Mouse (Mus musculus) CH12.LX (cell line): ENCODE measurements around the gene 6030468B19Rik. TPM values are rescaled to one million over a fixed set of nuclear protein-coding genes. Genes with fewer than 3 reads are reported as not detected.

Experiments used
- DNase-seq: peaks from one replicate; pipeline ENCODE4 v3.0.0-alpha.2; 2013; ENCODE audit errors: extremely low read depth
- H3K27ac ChIP-seq: 2 replicates; pipeline ENCODE4 v1.5.1; 2012; ENCODE audit warnings: low read depth, mild to moderate bottlenecking, control low read depth, moderate library complexity; ENCODE audit not compliant: insufficient read depth
- H3K27me3 ChIP-seq: replicated peaks from 2 replicates; pipeline ENCODE3; 2012; ENCODE audit warnings: inconsistent platforms
- H3K36me3 ChIP-seq, 2 experiments: replicated peaks in 1 of 2; 2 replicates each; pipeline versions ENCODE3 to v1.6.1; 2012; ENCODE audit warnings: inconsistent platforms in 1 of 2, low read length in 1 of 2, mild to moderate bottlenecking in 1 of 2, mixed read lengths in 1 of 2, moderate library complexity in 1 of 2; ENCODE audit not compliant: control insufficient read depth in 1 of 2, insufficient read depth in 1 of 2
- H3K4me1 ChIP-seq, 2 experiments: 2 replicates each; pipeline ENCODE4 v1.6.1; 2012; ENCODE audit warnings: inconsistent platforms in 1 of 2, moderate library complexity in 1 of 2; ENCODE audit not compliant: insufficient read depth in 2 of 2, control insufficient read depth in 1 of 2
- H3K4me2 ChIP-seq: 2 replicates; pipeline ENCODE4 v1.6.1; 2012; ENCODE audit warnings: low read depth, mild to moderate bottlenecking, control low read depth; ENCODE audit not compliant: poor library complexity, insufficient read depth, severe bottlenecking
- H3K4me3 ChIP-seq, 3 experiments: fragments of 150-350 bp in 1 of 3; sonication (generic) in 1 of 3; replicated peaks in 1 of 3; 2 replicates each; pipeline versions ENCODE3 to v1.5.1; 2011 to 2012; ENCODE audit warnings: low read depth in 2 of 3, low read length in 2 of 3, mild to moderate bottlenecking in 2 of 3, moderate library complexity in 2 of 3, control low read depth in 1 of 3, improper control_type of control experiment in 1 of 3, inconsistent platforms in 1 of 3, mixed read lengths in 1 of 3; ENCODE audit not compliant: poor library complexity in 1 of 3
- H3K79me2 ChIP-seq: replicated peaks from 2 replicates; pipeline ENCODE4 v1.6.1; 2012; ENCODE audit warnings: mild to moderate bottlenecking, moderate library complexity; ENCODE audit not compliant: control insufficient read depth, poor library complexity, insufficient read depth, severe bottlenecking; ENCODE audit errors: extremely low read depth
- H3K9ac ChIP-seq: 2 replicates; pipeline ENCODE4 v1.6.1; 2012; ENCODE audit warnings: low read depth, mild to moderate bottlenecking, control low read depth, moderate library complexity; ENCODE audit not compliant: insufficient read depth
- H3K9me3 ChIP-seq: replicated peaks from 2 replicates; pipeline ENCODE3; 2012; ENCODE audit warnings: low read length, inconsistent platforms, mixed read lengths
- CHD1 ChIP-seq: IDR thresholded peaks from 2 replicates; pipeline ENCODE4 v1.6.1; 2012; ENCODE audit warnings: low read depth, low read length, improper control_type of control experiment, inconsistent platforms
- CHD2 ChIP-seq: IDR thresholded peaks from 2 replicates; pipeline ENCODE4 v1.6.1; 2011; ENCODE audit warnings: low read length, improper control_type of control experiment
- CTCF ChIP-seq, 2 experiments: IDR thresholded peaks in 1 of 2; conservative IDR thresholded peaks in 1 of 2; 2 replicates each; pipeline ENCODE4 v1.5.1; 2011 to 2012; ENCODE audit warnings: low read depth in 2 of 2, low read length in 2 of 2, improper control_type of control experiment in 1 of 2, inconsistent platforms in 1 of 2, mild to moderate bottlenecking in 1 of 2, moderate library complexity in 1 of 2
- ETS1 ChIP-seq: conservative IDR thresholded peaks from 2 replicates; pipeline ENCODE4 v1.6.1; 2012; ENCODE audit warnings: low read depth, mild to moderate bottlenecking, inconsistent platforms, low read length, improper control_type of control experiment, moderate library complexity
- HCFC1 ChIP-seq: IDR thresholded peaks from 2 replicates; pipeline ENCODE4 v1.6.1; 2012; ENCODE audit warnings: low read depth, mild to moderate bottlenecking, inconsistent platforms, low read length, improper control_type of control experiment
- IRF4 ChIP-seq: IDR thresholded peaks from 2 replicates; pipeline ENCODE4 v1.6.1; 2014; ENCODE audit warnings: low read depth, mild to moderate bottlenecking, inconsistent platforms, low read length, improper control_type of control experiment
- JUN ChIP-seq: IDR thresholded peaks from 2 replicates; pipeline ENCODE4 v1.6.1; 2011; ENCODE audit warnings: low read depth, mild to moderate bottlenecking, low read length, improper control_type of control experiment, moderate library complexity; ENCODE audit not compliant: insufficient read depth
- KAT2A ChIP-seq: IDR thresholded peaks from 2 replicates; pipeline ENCODE4 v1.6.1; 2012; ENCODE audit warnings: low read length, improper control_type of control experiment, inconsistent platforms; ENCODE audit not compliant: insufficient replicate concordance
- MAFK ChIP-seq: IDR thresholded peaks from 2 replicates; pipeline ENCODE4 v1.6.1; 2011; ENCODE audit warnings: low read length, improper control_type of control experiment; ENCODE audit not compliant: insufficient replicate concordance
- MAX ChIP-seq: IDR thresholded peaks from 2 replicates; pipeline ENCODE4 v1.6.1; 2011; ENCODE audit warnings: low read length, improper control_type of control experiment
- MAZ ChIP-seq: IDR thresholded peaks from 2 replicates; pipeline ENCODE4 v1.6.1; 2012; ENCODE audit warnings: low read depth, mild to moderate bottlenecking, inconsistent platforms, low read length, improper control_type of control experiment, moderate library complexity
- NRF1 ChIP-seq: IDR thresholded peaks from 2 replicates; pipeline ENCODE4 v1.6.1; 2014; ENCODE audit warnings: low read depth, mild to moderate bottlenecking, inconsistent platforms, low read length, improper control_type of control experiment, moderate library complexity
- PAX5 ChIP-seq: IDR thresholded peaks from 2 replicates; pipeline ENCODE4 v1.6.1; 2012; ENCODE audit warnings: low read length, inconsistent platforms, mixed read lengths
- POLR2A ChIP-seq: IDR thresholded peaks from 2 replicates; pipeline ENCODE4 v1.6.1; 2011; ENCODE audit warnings: low read depth, mild to moderate bottlenecking, improper control_type of control experiment, low read length
- RCOR1 ChIP-seq: conservative IDR thresholded peaks from 2 replicates; pipeline ENCODE4 v1.6.1; 2012; ENCODE audit warnings: low read depth, mild to moderate bottlenecking, inconsistent platforms, low read length, improper control_type of control experiment
- TBP ChIP-seq: conservative IDR thresholded peaks from 2 replicates; pipeline ENCODE4 v1.6.1; 2011; ENCODE audit warnings: low read depth, low read length, improper control_type of control experiment
- UBTF ChIP-seq: IDR thresholded peaks from 2 replicates; pipeline ENCODE4 v1.6.1; 2012; ENCODE audit warnings: low read depth, mild to moderate bottlenecking, inconsistent platforms, low read length, improper control_type of control experiment, moderate library complexity
- USF2 ChIP-seq: conservative IDR thresholded peaks from 2 replicates; pipeline ENCODE4 v1.6.1; 2011; ENCODE audit warnings: low read depth, low read length, improper control_type of control experiment
- dilution Hi-C: fragments of 300-500 bp; cut with MboI; formaldehyde crosslinking; loops from 2 replicates; pipeline ENCODE4 v1.14.3; 2020; ENCODE audit warnings: low sequenced_read_pairs; ENCODE audit not compliant: extremely low pct_unique_long_range_greater_than_20kb, extremely low pct_ligation_motif_present
- in situ Hi-C: fragments of 300-500 bp; cut with MboI; formaldehyde crosslinking; loops from 3 replicates; pipeline ENCODE4 v1.14.3; 2019; ENCODE audit warnings: low sequenced_read_pairs, low pct_ligation_motif_present, low pct_unique_long_range_greater_than_20kb, mixed read lengths
- polyA plus RNA-seq: library from polyadenylated mRNA; unstranded; fragments of >175 nt; gene quantifications from 2 replicates; pipeline ENCODE4 v1.2.1, GENCODE M21; 2012; ENCODE audit warnings: low read depth; ENCODE audit not compliant: insufficient read length
- total RNA-seq, 2 experiments: library from RNA; depleted of rRNA; stranded (reverse); fragments of 300-350 nt in 1 of 2; fragments of >200 nt in 1 of 2; gene quantifications; 2 replicates each; pipeline ENCODE4 v1.2.3; 2012 to 2014

The 6030468B19Rik gene
- total and polyA plus RNA-seq, 3 experiments, result 0.93 to 1.7 (median 1.5) TPM

GRCm38 (mm10) chr11:117844997-117845396, 47.5 kb downstream of the 6030468B19Rik start:
- H3K9ac ChIP-seq, result no peak overlapping the region
- no peak overlapping the region for H3K4me2 ChIP-seq
- in situ Hi-C loops, result no loop called here
- dilution Hi-C loops, result no loop called here
- no peak overlapping the region for H3K4me3 ChIP-seq
- H3K36me3 ChIP-seq, result no peaks in the 10 kb centered on the region
- H3K27me3 ChIP-seq, result no peaks in the 10 kb centered on the region
- no peak for DNase-seq
- no peak for TF ChIP-seq CHD2
- no peak for TF ChIP-seq USF2
- H3K27ac ChIP-seq, result no peak overlapping the region
- H3K79me2 ChIP-seq, result peaks cover 8% of the 10 kb centered on the region
- H3K4me1 ChIP-seq, result peaks cover 13 to 30% of the 10 kb centered on the region in 2 experiments
- H3K9me3 ChIP-seq, result no peaks in the 10 kb centered on the region

- Histone ChIP-seq H3K4me1 (peaks cover 17 to 36% of the 10 kb centered on the region in 2 experiments), H3K27me3 (no peaks in the 10 kb centered on the region), H3K27ac (no peak overlapping the region), H3K9me3 (no peaks in the 10 kb centered on the region), H3K4me2 (no peak overlapping the region), H3K36me3 (peaks cover 0 to 4% of the 10 kb centered on the region in 2 experiments), H3K9ac (no peak overlapping the region), H3K79me2 (peaks cover 15% of the 10 kb centered on the region), H3K4me3 (no peak overlapping the region)
- in situ Hi-C loops, result no loop called here
- TF ChIP-seq MAFK (no peak), NRF1 (no peak), MAX (no peak), USF2 (no peak), MAZ (no peak), IRF4 (no peak), KAT2A (no peak), POLR2A (no peak), JUN (no peak), TBP (no peak), CHD1 (no peak), HCFC1 (no peak), PAX5 (no peak), CHD2 (no peak), RCOR1 (no peak), ETS1 (no peak), CTCF (conservative IDR thresholded peaks at IDR 0.05 in 1 of 2, IDR thresholded peaks at IDR 0.05 in 1 of 2; ENCODE audit: low read depth in 2 of 2, low read length in 2 of 2) (no peak), UBTF (no peak)
- dilution Hi-C loops, result no loop called here
- DNase-seq, result no peak
These were observed 48.2 kb downstream of the 6030468B19Rik start for GRCm38 (mm10) chr11:117845651-117846050.
